Mouse (Mus musculus): ENCODE results near the gene Tex29. TPM values are rescaled to one million over a fixed set of nuclear protein-coding genes. Genes with fewer than 3 reads are reported as not detected.

Gene Tex29
- polyA plus RNA-seq, 1 experiment from 2014 or later: 0.22 TPM

- Histone ChIP-seq H3K9me3 (ENCODE audit: control insufficient read depth, low read length) (no peaks in the 10 kb centered on the region), H3K27ac (ENCODE audit: low read depth, low read length) (no peak overlapping the region), H3K27me3 (ENCODE audit: control insufficient read depth, insufficient read depth, low read length) (no peaks in the 10 kb centered on the region), H3K9ac (ENCODE audit: low read depth, low read length) (no peak overlapping the region), H3K4me3 (ENCODE audit: low read depth, low read length) (no peak overlapping the region), H3K36me3 (ENCODE audit: control insufficient read depth, insufficient read depth, low read length) (peaks cover 11% of the 10 kb centered on the region), H3K4me2 (replicated peaks; ENCODE audit: low read depth, low read length) (no peak overlapping the region), H3K4me1 (replicated peaks; ENCODE audit: control insufficient read depth, insufficient read depth, low read length) (no peaks in the 10 kb centered on the region)
- no peak for DNase-seq (ENCODE audit: low spot score)
- no peak for ATAC-seq (ENCODE audit: low FRiP score)
- WGBS: 85% methylated on average over 9 of the region's 9 CpGs
These were observed 17.7 kb upstream of the Tex29 start for GRCm38 (mm10) chr8:11822550-11823060.

DNA sequence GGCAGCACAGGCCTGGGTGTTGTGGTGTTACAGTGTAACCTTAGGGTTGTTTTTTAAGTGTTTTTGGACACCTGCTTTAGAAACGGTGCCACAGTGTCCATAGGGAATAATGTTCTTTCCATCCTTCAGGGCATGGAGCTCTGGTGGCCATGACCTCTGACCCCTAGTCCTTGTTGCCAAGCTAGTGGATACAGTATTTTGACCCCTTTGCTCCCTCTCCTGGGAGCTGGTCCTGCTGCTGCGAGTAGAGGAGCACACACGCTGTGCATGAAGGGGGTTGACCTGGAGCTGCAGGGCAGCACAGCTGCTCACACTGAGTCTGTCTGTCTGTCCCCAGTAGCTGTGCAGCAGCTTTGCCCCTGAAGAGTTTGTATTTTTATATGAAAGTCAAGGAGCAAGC lies 14.5 kb upstream of the Tex29 start:
- Histone ChIP-seq H3K4me1 (replicated peaks; ENCODE audit: control insufficient read depth, insufficient read depth, low read length) (peaks cover 3% of the 10 kb centered on the region), H3K9ac (ENCODE audit: low read depth, low read length) (no peak overlapping the region), H3K4me2 (replicated peaks; ENCODE audit: low read depth, low read length) (no peak overlapping the region), H3K36me3 (ENCODE audit: control insufficient read depth, insufficient read depth, low read length) (peaks cover 4% of the 10 kb centered on the region; the same call in 1 of the 2 replicates), H3K27ac (ENCODE audit: low read depth, low read length) (no peak overlapping the region), H3K9me3 (ENCODE audit: control insufficient read depth, low read length) (no peaks in the 10 kb centered on the region), H3K27me3 (ENCODE audit: control insufficient read depth, insufficient read depth, low read length) (no peaks in the 10 kb centered on the region), H3K4me3 (ENCODE audit: low read depth, low read length) (no peak overlapping the region)
- WGBS: 49% methylated on average over 3 of the region's 3 CpGs
- DNase-seq (ENCODE audit: low spot score) (no peak), ATAC-seq (ENCODE audit: low FRiP score) (no peak)

- DNase-seq (ENCODE audit: low spot score) (no peak), ATAC-seq (ENCODE audit: low FRiP score) (no peak)
- Histone ChIP-seq H3K27ac (ENCODE audit: low read depth, low read length) (no peak overlapping the region), H3K4me2 (replicated peaks; ENCODE audit: low read depth, low read length) (no peak overlapping the region), H3K27me3 (ENCODE audit: control insufficient read depth, insufficient read depth, low read length) (no peaks in the 10 kb centered on the region), H3K36me3 (ENCODE audit: control insufficient read depth, insufficient read depth, low read length) (0 out of 2 replicates have a peak, but pooled peaks cover 4% of the 10 kb centered on the region), H3K9me3 (ENCODE audit: control insufficient read depth, low read length) (no peaks in the 10 kb centered on the region), H3K4me3 (ENCODE audit: low read depth, low read length) (no peak overlapping the region), H3K9ac (ENCODE audit: low read depth, low read length) (no peak overlapping the region), H3K4me1 (replicated peaks; ENCODE audit: control insufficient read depth, insufficient read depth, low read length) (peaks cover 3% of the 10 kb centered on the region)
- 92% methylated on average over 3 of the region's 3 CpGs for WGBS
These were observed 13.0 kb upstream of the Tex29 start for GRCm38 (mm10) chr8:11827312-11827711.

DNA sequence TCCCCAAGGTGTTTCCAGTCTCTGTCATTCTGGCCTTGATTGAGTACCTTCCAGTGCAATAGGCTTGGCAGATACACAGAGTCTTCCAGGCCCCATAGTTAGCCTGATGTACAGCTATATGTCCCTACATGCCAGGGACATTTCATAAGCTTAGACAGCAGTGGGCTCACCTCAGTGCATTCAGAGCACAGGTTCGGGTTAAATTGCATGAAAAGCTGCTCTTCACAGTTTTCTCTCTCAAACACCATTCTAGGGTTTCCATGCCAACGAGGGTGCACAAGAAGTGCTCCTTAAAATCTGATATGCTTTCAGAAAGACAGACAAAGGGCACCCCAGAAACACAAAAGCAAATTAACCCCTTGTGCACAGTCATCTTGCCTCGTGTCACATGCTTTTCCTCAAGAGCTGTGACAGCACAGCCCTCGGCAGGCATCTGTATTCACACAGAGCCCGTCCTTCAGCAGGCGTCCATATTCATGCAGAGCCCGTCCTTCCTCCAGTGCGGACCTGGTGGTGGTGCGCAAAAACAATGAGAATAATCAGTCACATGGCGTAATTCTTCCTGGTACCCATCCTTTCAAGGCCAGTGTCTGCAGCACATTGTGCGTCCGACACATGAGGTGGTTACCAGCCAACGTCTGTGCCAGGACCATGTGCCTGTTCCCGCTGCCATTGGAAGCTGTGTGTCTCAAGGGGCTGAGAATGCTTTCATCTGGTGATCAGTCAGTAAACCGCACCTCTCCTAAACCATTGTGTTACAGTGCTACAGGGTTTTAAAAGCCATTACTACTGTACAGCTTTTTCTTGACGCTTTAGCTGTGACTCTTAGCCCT lies 9.8 kb upstream of the Tex29 start:
- no peaks in the 10 kb centered on the region for H3K27me3 ChIP-seq (ENCODE audit: control insufficient read depth, insufficient read depth, low read length)
- peaks cover 3% of the 10 kb centered on the region for H3K4me1 ChIP-seq (replicated peaks; ENCODE audit: control insufficient read depth, insufficient read depth, low read length)
- ATAC-seq (ENCODE audit: low FRiP score): peak; percentile 78
- no peak overlapping the region for H3K4me3 ChIP-seq (ENCODE audit: low read depth, low read length)
- 0 out of 2 replicates have a peak, but pooled peaks cover 5% of the 10 kb centered on the region for H3K36me3 ChIP-seq (ENCODE audit: control insufficient read depth, insufficient read depth, low read length)
- no peaks in the 10 kb centered on the region for H3K9me3 ChIP-seq (ENCODE audit: control insufficient read depth, low read length)
- peak overlapping the region; percentile 24; the same call in 1 of the 2 replicates for H3K27ac ChIP-seq (ENCODE audit: low read depth, low read length)
- DNase-seq (ENCODE audit: low spot score): peak; percentile 34
- H3K4me2 ChIP-seq (replicated peaks; ENCODE audit: low read depth, low read length): no peak overlapping the region
- 46% methylated on average over 16 of the region's 16 CpGs for WGBS
- H3K9ac ChIP-seq (ENCODE audit: low read depth, low read length): no peak overlapping the region

GRCm38 (mm10) chr8:11831174-11831573 lies 9.1 kb upstream of the Tex29 start:
- no peak overlapping the region for H3K4me3 ChIP-seq (ENCODE audit: low read depth, low read length)
- WGBS: 91% methylated on average over 10 of the region's 10 CpGs
- no peak overlapping the region for H3K9ac ChIP-seq (ENCODE audit: low read depth, low read length)
- ATAC-seq (ENCODE audit: low FRiP score) (no peak), DNase-seq (ENCODE audit: low spot score) (no peak)
- H3K27ac ChIP-seq (ENCODE audit: low read depth, low read length): peak overlapping the region; percentile 24; the same call in 1 of the 2 replicates
- H3K4me1 ChIP-seq (replicated peaks; ENCODE audit: control insufficient read depth, insufficient read depth, low read length): peaks cover 3% of the 10 kb centered on the region
- H3K36me3 ChIP-seq (ENCODE audit: control insufficient read depth, insufficient read depth, low read length): 0 out of 2 replicates have a peak, but pooled peaks cover 5% of the 10 kb centered on the region
- no peaks in the 10 kb centered on the region for H3K9me3 ChIP-seq (ENCODE audit: control insufficient read depth, low read length)
- no peaks in the 10 kb centered on the region for H3K27me3 ChIP-seq (ENCODE audit: control insufficient read depth, insufficient read depth, low read length)
- H3K4me2 ChIP-seq (replicated peaks; ENCODE audit: low read depth, low read length): no peak overlapping the region

GRCm38 (mm10) chr8:11831939-11832338 lies 8.3 kb upstream of the Tex29 start:
- WGBS: 87% methylated on average over 5 of the region's 5 CpGs

GRCm38 (mm10) chr8:11833157-11833556 lies 7.1 kb upstream of the Tex29 start:
- Histone ChIP-seq H3K4me2 (replicated peaks; ENCODE audit: low read depth, low read length) (no peak overlapping the region), H3K9me3 (ENCODE audit: control insufficient read depth, low read length) (no peaks in the 10 kb centered on the region), H3K9ac (ENCODE audit: low read depth, low read length) (no peak overlapping the region), H3K27ac (ENCODE audit: low read depth, low read length) (no peak overlapping the region), H3K4me1 (replicated peaks; ENCODE audit: control insufficient read depth, insufficient read depth, low read length) (peaks cover 3% of the 10 kb centered on the region), H3K4me3 (ENCODE audit: low read depth, low read length) (no peak overlapping the region), H3K27me3 (ENCODE audit: control insufficient read depth, insufficient read depth, low read length) (no peaks in the 10 kb centered on the region), H3K36me3 (ENCODE audit: control insufficient read depth, insufficient read depth, low read length) (0 out of 2 replicates have a peak, but pooled peaks cover 3% of the 10 kb centered on the region)
- DNase-seq (ENCODE audit: low spot score) (no peak), ATAC-seq (ENCODE audit: low FRiP score) (no peak)
- WGBS: 93% methylated on average over 4 of the region's 4 CpGs

More at GRCm38 (mm10) chr8:11831939-11832338, 8.3 kb upstream of the Tex29 start:
- H3K4me3 ChIP-seq (ENCODE audit: low read depth, low read length): no peak overlapping the region
- H3K9me3 ChIP-seq (ENCODE audit: control insufficient read depth, low read length): no peaks in the 10 kb centered on the region
- DNase-seq (ENCODE audit: low spot score) (no peak), ATAC-seq (ENCODE audit: low FRiP score) (no peak)
- no peak overlapping the region for H3K4me2 ChIP-seq (replicated peaks; ENCODE audit: low read depth, low read length)
- no peak overlapping the region for H3K27ac ChIP-seq (ENCODE audit: low read depth, low read length)
- H3K36me3 ChIP-seq (ENCODE audit: control insufficient read depth, insufficient read depth, low read length): 0 out of 2 replicates have a peak, but pooled peaks cover 5% of the 10 kb centered on the region
- H3K4me1 ChIP-seq (replicated peaks; ENCODE audit: control insufficient read depth, insufficient read depth, low read length): peaks cover 3% of the 10 kb centered on the region
- H3K9ac ChIP-seq (ENCODE audit: low read depth, low read length): no peak overlapping the region
- H3K27me3 ChIP-seq (ENCODE audit: control insufficient read depth, insufficient read depth, low read length): no peaks in the 10 kb centered on the region

DNA sequence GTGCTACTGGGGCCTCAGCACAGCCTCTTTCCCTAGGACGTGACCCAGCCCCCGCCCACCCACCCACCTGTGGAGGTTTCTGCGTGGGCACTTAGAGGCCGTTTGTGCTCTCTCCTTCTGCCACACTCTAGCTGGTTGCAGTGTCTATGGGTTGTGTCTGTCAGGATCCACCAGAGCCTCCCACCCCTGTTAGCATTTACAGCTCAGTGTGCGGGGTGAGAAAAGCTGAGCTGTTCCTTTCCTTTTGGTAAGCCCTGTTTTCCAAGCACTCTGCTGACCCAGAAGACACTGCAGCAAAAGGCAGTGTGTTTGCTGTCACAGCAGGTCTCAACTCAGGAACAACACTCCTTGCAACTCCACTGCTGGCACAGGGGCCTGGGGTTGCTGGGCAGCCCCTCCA lies 6.1 kb upstream of the Tex29 start:
- 87% methylated on average over 5 of the region's 5 CpGs for WGBS
- Histone ChIP-seq H3K4me2 (replicated peaks; ENCODE audit: low read depth, low read length) (no peak overlapping the region), H3K27me3 (ENCODE audit: control insufficient read depth, insufficient read depth, low read length) (no peaks in the 10 kb centered on the region), H3K4me3 (ENCODE audit: low read depth, low read length) (no peak overlapping the region), H3K36me3 (ENCODE audit: control insufficient read depth, insufficient read depth, low read length) (0 out of 2 replicates have a peak, but pooled peaks cover 3% of the 10 kb centered on the region), H3K9ac (ENCODE audit: low read depth, low read length) (no peak overlapping the region), H3K4me1 (replicated peaks; ENCODE audit: control insufficient read depth, insufficient read depth, low read length) (peaks cover 3% of the 10 kb centered on the region), H3K27ac (ENCODE audit: low read depth, low read length) (no peak overlapping the region), H3K9me3 (ENCODE audit: control insufficient read depth, low read length) (no peaks in the 10 kb centered on the region)
- ATAC-seq (ENCODE audit: low FRiP score): no peak
- DNase-seq (ENCODE audit: low spot score): no peak

All from hindbrain, embryonic 11.5 days (tissue).